Mouse (Mus musculus): Measurements from ENCODE around the gene Sec31a. TPM values are rescaled to one million over a fixed set of nuclear protein-coding genes. Genes with fewer than 3 reads are reported as not detected.
A peak's percentile ranks its signal among the peaks of the same experiment; 100 is the strongest.

Gene Sec31a
- total RNA-seq, 2 experiments from 2014 or later, result 18.1 to 23.5 TPM

DNA sequence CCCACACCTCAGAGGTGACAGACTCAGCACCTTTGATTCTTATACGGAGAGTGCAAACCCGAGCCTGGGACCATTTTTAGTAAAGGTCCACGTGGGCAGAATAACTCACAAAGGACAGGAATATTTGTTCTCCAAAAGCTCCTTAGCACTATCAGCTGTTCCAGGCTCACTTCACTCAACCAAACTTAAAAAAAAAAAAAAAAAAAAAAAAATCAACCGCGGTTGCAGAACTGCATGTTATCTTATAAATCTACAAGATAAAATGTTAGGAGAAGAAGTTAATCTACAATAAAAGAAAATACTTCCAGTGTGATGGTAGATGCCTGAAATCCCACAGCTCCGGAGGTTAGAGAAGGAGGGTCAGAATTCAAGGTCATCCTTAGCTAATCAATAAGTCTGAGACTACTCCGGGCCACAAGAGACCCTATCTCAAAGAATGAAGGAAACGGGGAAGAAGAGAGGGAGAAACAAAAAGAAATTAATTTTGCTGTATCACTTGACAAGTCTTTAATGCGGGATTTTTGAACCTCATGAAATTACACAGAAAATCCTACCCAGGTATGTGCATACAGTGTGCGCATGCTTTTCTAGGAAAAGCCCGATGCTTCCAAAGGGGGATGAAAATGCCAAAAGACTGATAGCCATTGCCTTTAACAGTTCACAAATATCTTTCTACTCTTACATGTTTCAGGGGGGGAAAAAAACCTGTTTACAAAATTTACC, 1.4 kb downstream of the Sec31a start:
- ATAC-seq (replicated peaks; ENCODE audit: low FRiP score, poor library complexity, severe bottlenecking), result no peak

DNA sequence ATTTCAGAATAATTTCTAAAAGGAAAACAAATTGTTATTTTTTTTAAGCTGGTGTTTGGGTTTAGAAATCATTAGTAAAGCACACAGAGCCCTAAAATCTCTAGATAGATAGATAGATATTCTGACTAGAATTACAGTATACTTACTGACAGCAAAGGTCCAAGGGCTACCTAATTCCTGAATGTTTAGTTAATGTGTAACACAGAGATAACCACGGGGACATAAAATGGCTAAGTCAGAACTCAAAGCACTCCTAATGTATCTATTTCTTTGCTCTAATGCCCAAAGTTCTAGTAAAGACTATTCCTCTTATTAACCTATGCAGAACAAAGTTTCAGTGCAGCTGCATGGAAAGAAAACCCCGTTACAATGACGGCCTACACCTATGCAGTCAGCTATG, 3.1 kb downstream of the Sec31a start:
- no peak for ATAC-seq (replicated peaks; ENCODE audit: low FRiP score, poor library complexity, severe bottlenecking)

DNA sequence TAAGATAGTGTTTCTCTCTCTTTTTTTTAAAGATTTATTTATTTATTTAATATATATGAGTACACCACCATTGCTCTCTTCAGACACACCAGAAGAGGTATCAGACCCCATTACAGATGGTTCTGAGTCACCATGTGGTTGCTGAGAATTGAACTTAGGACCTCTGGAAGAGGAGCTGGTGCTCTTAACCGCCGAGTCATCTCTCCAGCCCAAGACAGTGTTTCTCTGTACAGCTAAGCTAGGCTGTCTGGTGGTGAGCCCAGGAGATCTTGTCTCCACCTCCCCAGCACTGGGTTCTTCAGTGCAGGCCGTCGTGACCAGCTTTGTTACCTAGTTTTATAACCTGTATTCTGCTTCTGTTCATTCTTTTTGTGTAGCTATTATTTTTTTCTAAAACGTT, 5.8 kb downstream of the Sec31a start:
- no peak for ATAC-seq (replicated peaks; ENCODE audit: low FRiP score, poor library complexity, severe bottlenecking)

DNA sequence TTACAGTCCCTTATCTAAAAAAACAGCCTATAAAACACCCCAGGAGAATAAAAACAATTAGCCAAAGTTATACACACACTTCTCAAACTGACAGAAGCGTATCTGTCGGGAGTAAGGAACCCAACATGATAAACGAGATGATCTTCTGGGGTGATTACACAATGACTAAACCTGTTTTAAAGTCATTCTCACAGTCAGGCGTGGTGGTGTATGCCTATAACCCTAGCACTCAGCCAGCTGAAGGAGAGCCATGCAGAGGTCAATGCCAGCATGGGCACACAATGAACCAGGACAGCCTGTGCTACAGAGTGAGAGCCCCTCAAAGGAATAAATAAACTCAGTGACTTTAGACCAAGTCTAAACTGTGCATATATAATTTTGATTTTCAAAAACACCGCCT, 7.5 kb downstream of the Sec31a start:
- no peak for ATAC-seq (replicated peaks; ENCODE audit: low FRiP score, poor library complexity, severe bottlenecking)

DNA sequence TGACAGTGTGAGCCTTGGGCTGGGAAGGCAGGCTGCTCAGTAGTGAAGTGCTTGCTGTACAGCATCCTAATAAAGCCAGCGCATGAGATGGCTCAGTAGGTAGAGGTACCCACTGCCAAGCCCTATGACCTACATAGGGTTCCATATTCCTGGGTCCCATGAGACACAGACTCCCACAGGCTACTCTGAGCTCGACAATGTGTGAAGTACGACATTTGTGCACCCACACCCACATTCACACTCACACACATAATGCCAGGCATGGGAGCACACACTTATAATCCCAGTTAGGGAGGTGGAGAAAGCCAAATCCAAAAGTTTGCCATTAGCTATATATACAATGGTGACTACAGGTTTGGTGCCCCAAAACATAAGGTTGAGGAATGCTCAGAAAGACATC, 19.3 kb downstream of the Sec31a start:
- no peak for ATAC-seq (replicated peaks; ENCODE audit: low FRiP score, poor library complexity, severe bottlenecking)

DNA sequence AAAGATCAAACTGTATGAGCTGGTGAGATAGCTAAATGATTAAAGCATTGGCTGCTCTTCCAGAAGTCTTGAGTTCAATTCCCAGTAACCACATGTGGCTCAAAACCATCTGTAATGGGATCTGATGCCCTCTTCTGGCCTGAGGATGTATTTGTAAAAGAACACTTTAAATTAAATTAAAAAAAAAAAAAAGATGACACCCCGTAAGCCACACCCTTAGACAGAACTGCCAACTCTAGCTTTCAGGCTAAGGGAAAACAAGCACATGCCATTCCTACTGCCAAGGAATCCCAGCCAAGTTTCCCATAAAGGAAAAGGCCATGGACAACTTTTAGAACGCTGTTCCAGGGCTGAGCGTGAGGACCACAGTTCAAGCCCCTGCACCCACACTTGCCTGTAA, 22.4 kb downstream of the Sec31a start:
- ATAC-seq (replicated peaks; ENCODE audit: low FRiP score, poor library complexity, severe bottlenecking), result no peak

DNA sequence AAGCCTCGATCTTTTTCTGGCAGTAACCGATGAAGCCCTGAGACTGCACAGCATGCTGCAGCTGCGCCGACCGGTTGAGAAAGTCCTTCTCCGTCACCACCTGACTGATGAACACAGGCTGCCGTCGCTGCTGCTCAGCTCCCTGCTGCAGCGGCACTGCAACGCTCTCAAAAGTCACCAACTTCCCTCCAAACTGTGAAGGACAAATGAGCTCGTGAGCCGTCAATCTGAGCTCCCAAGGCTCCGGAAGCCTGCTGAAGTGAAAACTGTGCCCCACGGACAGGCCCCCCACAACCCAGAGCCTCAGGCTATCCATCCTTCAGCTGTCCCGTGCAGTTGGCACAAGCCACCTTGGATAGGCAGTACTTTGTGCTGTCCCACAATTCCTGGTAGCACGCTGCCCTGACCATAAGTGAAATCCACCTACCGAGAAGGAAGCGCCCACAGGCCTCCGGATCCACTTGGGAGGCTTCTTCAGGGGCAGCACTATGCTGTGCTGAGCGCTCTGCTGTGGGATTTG, 23.5 kb downstream of the Sec31a start:
- no peak for ATAC-seq (replicated peaks; ENCODE audit: low FRiP score, poor library complexity, severe bottlenecking)

DNA sequence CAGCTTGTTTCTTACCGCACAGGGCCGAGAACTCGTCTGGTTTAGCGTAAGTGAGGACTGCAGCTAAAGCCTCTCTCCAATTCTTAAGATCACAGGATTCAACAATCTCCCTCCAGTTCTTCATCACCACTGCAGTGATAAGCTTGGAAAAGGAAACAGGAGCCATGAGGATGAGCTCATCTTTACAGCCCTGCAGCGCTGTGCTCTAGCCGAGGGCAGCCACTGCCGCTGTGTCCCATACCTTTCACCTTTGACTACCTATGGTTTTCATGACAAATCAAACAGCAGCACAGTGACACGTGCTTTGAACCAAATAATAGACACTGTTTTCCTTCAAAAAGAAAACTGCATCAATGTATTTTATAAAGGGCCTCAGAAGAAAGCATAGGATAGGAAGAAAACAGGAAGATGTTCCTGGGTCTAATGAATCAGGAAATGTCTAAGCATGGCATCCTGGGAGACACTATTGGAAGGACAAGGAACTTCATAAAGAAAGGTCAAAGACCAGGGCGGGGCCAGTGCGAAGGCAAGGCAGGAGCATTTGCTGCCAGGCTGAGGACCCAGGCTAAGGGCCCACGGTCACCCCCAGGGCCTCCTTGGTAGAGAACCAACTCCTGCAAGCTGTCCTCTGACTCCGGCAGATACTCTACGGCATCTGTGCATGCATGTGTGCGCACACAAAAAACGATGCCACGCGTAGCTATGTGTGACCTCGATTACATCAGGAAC, 32.1 kb downstream of the Sec31a start:
- ATAC-seq (replicated peaks; ENCODE audit: low FRiP score, poor library complexity, severe bottlenecking), result no peak

DNA sequence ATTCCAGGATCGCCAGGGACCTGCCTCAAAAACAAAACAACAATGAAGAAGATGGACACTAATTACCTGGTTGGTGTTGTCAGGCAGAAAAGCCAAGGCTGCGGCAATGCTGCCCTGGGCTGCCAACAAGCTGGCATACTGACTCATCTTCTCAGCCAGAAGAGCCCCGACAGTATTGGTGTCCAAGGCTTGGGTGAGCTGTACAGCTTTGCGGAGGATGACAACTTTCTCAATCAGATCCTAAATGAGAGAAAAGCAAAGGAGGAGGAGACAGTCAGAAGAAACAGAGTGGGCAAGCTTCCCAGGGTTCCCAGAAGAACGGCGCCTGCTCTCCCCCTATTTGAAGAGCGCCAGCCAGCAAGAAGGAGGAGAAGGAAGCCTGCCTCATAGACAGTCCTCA, 34.9 kb downstream of the Sec31a start:
- ATAC-seq (replicated peaks; ENCODE audit: low FRiP score, poor library complexity, severe bottlenecking), result no peak

DNA sequence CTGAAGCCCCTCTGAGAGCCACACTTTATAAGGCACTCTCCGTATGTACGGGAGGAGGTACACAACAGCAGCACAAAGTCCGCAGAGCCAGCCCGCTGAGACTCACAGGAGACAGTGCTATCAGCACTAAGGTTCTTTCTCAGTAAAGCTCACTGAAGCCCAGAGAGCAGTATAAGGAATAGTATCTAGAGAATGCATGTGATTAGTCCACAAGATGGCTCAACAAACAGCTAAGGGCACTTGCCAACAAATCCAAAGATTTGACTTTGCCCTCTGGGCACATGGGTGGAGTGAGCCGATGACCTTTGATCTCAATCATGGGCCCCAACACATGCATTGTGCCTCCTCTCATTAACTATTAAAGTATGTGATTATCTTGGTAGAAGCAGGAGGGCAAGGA, 35.8 kb downstream of the Sec31a start:
- no peak for ATAC-seq (replicated peaks; ENCODE audit: low FRiP score, poor library complexity, severe bottlenecking)

DNA sequence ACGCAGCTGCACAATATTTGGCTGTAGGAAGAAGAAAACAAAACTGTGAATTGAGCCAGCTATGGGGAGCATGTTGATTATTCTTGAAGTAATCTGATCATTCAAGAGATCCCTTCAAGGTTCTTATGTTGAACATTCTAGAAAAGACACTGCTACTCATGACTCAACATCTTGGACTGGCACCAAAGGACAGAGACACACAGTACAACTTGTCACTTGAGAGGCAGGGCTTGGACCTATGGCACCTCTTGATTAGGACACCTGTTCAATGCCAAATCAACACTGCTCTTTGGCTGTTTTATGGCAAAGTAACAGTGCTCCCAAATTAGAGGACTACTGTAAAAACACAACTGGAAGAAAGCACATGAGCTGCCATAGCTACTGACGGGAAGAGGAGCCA, 37.1 kb downstream of the Sec31a start:
- no peak for ATAC-seq (replicated peaks; ENCODE audit: low FRiP score, poor library complexity, severe bottlenecking)

DNA sequence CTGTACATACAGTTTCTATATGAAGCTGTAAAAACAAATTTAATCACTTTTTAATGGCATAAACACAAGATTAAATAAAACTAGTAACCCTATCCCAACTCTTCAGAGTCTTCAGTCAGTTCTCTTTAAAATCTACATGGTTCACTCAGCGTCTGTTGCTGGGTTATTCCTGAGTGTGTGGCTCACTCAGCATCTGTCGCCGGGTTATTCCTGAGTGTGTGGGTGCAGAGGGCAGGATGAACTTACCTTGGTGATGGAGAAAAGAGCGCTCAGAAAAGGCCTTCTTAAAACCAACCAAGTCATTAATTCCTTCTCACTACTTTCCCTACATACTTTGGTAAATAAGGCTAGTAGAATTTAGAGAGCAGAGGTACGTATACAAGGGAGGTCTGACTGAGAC, 37.8 kb downstream of the Sec31a start:
- no peak for ATAC-seq (replicated peaks; ENCODE audit: low FRiP score, poor library complexity, severe bottlenecking)

DNA sequence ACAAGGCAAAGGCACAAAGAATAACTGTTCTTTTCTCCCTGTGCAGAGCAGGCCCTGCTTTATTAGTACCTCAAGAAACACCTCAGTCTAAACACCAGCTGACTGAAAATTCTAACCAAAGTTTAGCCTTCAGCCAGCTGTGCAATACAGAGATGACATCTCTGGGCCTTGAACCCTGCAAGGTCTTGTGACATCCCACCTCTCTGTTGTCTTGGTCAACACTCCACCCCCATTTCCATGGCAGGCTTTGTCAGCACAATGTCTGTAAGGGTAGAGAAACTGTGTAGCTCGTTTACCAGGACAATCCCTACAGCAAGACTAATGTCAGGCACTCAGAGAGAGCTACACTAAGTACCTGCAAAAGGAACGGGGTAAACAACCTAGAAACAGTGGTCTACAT, 38.7 kb downstream of the Sec31a start:
- ATAC-seq (replicated peaks; ENCODE audit: low FRiP score, poor library complexity, severe bottlenecking), result no peak

DNA sequence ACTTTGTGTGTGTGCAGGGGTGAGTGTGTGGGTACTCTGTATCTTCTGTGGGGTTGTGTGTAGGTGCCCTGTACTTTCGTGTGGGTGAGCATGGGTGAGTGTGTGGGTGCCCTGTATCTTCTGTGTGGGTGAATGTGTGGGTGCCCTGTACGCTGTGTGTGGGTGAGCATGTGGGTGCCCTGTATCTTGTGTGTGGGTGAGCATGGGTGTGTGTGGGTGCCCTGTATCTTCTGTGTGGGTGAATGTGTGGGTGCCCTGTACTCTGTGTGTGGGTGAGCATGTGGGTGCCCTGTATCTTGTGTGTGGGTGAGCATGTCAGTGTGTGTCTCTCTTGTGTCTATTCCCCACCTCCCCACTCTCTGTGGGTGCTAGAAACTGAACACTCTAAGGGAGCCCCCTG, 41.3 kb downstream of the Sec31a start:
- no peak for ATAC-seq (replicated peaks; ENCODE audit: low FRiP score, poor library complexity, severe bottlenecking)

DNA sequence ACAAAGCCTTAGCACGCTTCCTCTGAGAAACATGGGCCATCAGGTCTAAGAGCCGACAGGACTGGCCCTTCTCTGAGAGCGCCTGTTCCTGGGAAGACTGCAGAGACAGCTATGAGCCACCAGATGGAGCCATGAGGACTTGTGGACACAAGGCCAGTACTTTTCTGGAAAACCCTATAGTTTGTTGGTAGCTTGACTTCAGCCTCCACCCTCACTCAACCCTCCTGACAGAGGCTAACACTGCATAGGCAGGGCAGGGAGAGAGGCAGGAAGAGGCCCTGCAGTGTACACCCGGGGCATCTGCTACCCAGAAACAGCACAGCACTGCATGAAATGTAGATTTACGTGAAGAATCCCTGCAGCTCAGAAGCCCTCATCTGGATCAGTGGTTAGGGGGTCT, 42.1 kb downstream of the Sec31a start:
- ATAC-seq (replicated peaks; ENCODE audit: low FRiP score, poor library complexity, severe bottlenecking), result peak; percentile 77

DNA sequence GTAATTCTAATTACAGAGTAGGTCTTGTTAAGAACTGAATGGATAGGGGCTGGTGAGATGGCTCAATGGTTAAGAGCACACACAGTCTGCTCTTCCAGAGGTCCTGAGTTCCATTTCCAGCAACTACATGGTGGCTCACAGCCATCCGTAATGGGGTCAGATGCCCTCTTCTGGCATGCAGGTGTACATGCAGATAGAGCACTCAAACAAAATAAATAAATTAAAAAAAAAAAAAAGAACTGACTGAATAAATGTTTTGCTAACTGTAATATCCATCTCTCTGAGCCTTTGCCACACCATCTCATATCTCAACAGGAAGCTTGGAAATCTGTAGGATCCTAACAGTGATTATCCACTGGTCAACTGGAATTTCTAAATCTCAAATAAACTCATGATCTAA, 45.1 kb downstream of the Sec31a start:
- ATAC-seq (replicated peaks; ENCODE audit: low FRiP score, poor library complexity, severe bottlenecking), result no peak

DNA sequence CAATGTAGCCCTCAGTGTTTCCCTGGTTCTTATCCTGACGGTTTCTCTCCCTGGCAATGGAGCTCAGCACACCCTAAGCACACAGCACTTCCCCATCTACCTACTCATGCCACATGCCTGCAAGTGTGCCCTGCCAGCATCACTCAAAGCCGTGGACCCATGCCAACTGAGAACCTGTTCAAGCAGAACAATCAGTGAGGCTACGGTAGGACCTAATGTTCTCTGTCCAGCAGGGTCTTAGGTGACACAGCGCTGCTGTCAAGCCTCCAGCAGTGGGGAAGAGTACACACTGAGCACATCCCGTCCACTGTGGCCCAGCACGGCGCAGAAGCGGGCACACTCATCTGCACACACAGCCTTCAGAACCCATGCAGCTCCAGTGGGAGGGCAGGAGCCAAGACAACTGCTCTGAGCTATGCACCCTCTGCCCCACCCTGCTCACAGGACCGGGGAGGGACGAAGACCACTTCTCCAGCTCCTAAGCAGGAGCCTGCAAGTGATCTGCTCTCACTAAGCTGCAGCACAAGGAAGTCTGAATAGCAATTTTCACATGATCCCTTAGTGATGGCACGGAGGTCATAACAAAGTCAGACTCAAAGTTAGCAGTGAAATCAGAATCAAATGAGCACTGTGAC, 46.1 kb downstream of the Sec31a start:
- no peak for ATAC-seq (replicated peaks; ENCODE audit: low FRiP score, poor library complexity, severe bottlenecking)

DNA sequence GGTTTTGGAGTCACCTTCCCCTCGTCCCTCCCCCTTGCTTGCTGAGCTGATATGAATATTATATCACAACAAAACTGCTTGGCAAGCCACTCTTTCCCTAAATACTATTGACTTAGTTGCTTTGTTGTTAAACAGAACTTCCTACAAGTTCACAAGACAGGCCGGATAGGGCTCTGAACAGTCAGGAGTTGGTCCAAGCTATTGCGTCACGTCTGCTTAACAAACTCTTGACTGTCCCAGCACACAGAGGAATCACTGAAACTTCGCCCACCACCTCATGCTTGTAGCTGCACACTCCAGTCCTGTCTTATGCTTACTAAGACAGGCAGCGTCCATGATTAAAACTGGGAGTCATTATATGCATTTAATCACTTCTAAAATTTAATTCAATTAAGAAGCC, 46.9 kb downstream of the Sec31a start:
- no peak for ATAC-seq (replicated peaks; ENCODE audit: low FRiP score, poor library complexity, severe bottlenecking)

DNA sequence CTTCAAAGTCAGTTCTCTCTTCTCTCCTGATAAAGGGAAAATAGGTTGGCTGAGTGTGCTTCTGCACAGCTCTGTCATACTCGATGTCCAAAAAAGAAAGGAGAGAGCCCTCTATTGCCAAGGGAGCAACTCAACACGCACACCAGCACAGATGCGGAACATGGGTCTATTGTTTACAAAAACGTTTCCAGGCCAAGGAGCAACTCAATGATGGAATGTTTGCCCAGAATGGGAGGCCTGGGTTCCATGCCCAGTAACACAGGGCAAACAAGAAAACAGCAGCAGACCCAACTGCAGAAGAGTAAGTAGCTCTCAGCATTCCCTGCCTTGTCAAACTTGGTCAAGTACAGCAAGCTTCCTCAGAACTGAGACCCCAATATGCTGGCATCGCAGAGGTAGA, 47.5 kb downstream of the Sec31a start:
- no peak for ATAC-seq (replicated peaks; ENCODE audit: low FRiP score, poor library complexity, severe bottlenecking)

DNA sequence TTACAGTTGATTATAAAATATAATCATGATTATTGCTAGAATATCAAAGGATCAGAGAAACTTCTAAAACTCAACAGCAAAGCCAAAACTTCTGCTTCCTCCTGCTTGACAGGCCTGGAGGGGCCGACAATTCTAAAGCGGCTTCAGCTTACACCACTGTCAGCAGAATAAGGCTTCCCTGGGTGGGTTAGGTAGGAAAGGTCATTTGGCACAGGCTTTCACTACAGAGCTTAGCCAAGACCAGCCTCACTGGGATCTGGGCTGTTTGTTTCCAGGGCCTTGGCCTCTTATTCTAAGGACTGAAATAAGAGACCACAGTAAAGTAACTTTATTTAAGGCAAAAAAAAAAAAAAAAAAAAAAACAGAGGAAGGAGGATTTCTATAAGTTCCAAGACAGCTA, 49.0 kb downstream of the Sec31a start:
- no peak for ATAC-seq (replicated peaks; ENCODE audit: low FRiP score, poor library complexity, severe bottlenecking)

DNA sequence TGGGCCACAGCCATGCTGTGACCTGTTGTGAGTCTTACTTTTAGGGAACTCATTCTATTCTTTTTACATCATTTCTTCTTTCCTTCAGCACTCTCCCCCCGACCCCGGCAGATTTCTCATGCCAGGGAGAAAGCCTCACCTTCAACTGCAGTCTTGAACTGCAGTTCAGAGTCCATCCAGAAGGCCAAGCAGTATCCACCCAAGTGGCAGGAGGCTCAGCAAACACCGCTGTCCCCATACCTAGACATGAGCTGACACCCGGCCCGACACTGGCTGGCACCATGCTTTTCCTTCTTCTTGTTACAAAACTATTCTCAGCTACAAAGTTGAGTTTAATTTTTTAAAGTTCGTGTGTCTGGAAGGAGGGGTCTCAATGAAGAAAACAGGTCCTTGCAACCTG, 55.7 kb downstream of the Sec31a start:
- ATAC-seq (replicated peaks; ENCODE audit: low FRiP score, poor library complexity, severe bottlenecking), result no peak
